Mouse (Mus musculus) forebrain, embryonic 11.5 days (tissue): ENCODE measurements around the gene Gstp3. TPM values are rescaled to one million over a fixed set of nuclear protein-coding genes. Genes with fewer than 3 reads are reported as not detected.

ENCODE experiments used
- ATAC-seq: fragments of 200-750 bp; cut with Nextera tagmentation; replicated peaks from 2 replicates; pipeline ENCODE4 v1.8.0; 2017; ENCODE audit warnings: moderate TSS enrichment; ENCODE audit not compliant: low FRiP score
- DNase-seq: peaks from one replicate; pipeline ENCODE4 v3.0.0-alpha.2; 2017; ENCODE audit warnings: low spot score
- H3K27ac ChIP-seq: fragments of 300-500 bp; sonication (generic); 2 replicates; pipeline ENCODE4 v1.5.1; 2014; ENCODE audit warnings: low read depth, low read length
- H3K27me3 ChIP-seq: fragments of 300-500 bp; sonication (generic); 2 replicates; pipeline ENCODE4 v1.6.1; 2014; ENCODE audit warnings: mild to moderate bottlenecking, low read length, mixed read lengths; ENCODE audit not compliant: control insufficient read depth, insufficient read depth
- H3K36me3 ChIP-seq: fragments of 300-500 bp; sonication (generic); 2 replicates; pipeline ENCODE4 v1.6.1; 2014; ENCODE audit warnings: mild to moderate bottlenecking, low read length, moderate library complexity, mixed read lengths; ENCODE audit not compliant: control insufficient read depth, insufficient read depth
- H3K4me1 ChIP-seq: fragments of 300-500 bp; sonication (generic); replicated peaks from 2 replicates; pipeline ENCODE4 v1.6.1; 2014; ENCODE audit warnings: low read length, mixed read lengths; ENCODE audit not compliant: control insufficient read depth, insufficient read depth
- H3K4me2 ChIP-seq: fragments of 300-500 bp; sonication (generic); 2 replicates; pipeline ENCODE4 v1.6.1; 2014; ENCODE audit warnings: low read depth, mild to moderate bottlenecking, low read length, moderate library complexity, mixed read lengths; ENCODE audit not compliant: severe bottlenecking
- H3K4me3 ChIP-seq: fragments of 300-500 bp; sonication (generic); 2 replicates; pipeline ENCODE4 v1.5.1; 2014; ENCODE audit warnings: low read depth, low read length
- H3K9ac ChIP-seq: fragments of 300-500 bp; sonication (generic); 2 replicates; pipeline ENCODE4 v1.6.1; 2014; ENCODE audit warnings: low read length
- H3K9me3 ChIP-seq: fragments of 300-500 bp; sonication (generic); 2 replicates; pipeline ENCODE4 v1.6.1; 2016; ENCODE audit warnings: low read length, mixed read lengths; ENCODE audit not compliant: control insufficient read depth
- WGBS: fragments of 180-500 bp; shearing (Covaris S2); extraction: QIAGEN DNeasy Blood & Tissue Kit; methylation state at CpG from one replicate; pipeline ENCODE4 v1.1.7; 2014; 5-methylcytosine and 5-hydroxymethylcytosine counted together
- polyA plus RNA-seq: library from polyadenylated mRNA; unstranded; fragments of >200 nt; fragmentation: Nextera tagmentation; extraction: Ambion mirVana; gene quantifications from 2 replicates; pipeline ENCODE4 v1.2.1, GENCODE M21; 2014

The Gstp3 gene
- polyA plus RNA-seq, 1 experiment from 2014 or later: not detected

DNA sequence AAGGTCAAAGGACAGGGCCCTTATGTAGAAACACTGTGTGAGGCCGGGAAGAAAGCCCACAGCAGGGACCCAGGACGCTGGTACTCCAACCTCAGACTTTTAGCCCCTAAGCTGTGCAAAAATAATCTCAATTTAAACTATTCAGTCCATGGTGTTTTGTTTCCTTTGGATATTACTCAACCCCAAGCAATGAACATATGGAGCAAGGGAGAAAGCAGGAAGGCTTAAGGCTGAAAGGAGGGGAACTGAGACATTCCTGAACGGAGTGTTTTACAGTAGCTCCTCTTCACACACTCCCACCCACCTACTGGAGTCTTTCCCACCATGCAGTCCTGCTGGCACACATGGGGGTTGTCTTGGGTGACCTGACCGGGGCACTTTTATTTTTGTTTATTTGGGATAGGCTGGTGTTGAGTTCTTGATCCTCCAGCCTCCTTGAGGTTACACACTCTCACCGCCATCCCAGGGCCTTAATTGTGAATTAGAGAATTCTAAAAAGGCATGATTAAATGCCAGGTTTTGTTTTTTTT is 35.5 kb upstream of the Gstp3 start:
- H3K36me3 ChIP-seq: no peaks in the 10 kb centered on the region
- DNase-seq: no peak
- 84% methylated on average over 5 of the region's 5 CpGs for WGBS
- no peak for ATAC-seq
- H3K4me1 ChIP-seq: peaks cover 8% of the 10 kb centered on the region; the same call in 1 of the 2 replicates
- no peak overlapping the region for H3K4me3 ChIP-seq
- H3K4me2 ChIP-seq: no peak overlapping the region
- H3K9ac ChIP-seq: no peak overlapping the region
- H3K9me3 ChIP-seq: no peaks in the 10 kb centered on the region
- no peak overlapping the region for H3K27ac ChIP-seq
- no peaks in the 10 kb centered on the region for H3K27me3 ChIP-seq

DNA sequence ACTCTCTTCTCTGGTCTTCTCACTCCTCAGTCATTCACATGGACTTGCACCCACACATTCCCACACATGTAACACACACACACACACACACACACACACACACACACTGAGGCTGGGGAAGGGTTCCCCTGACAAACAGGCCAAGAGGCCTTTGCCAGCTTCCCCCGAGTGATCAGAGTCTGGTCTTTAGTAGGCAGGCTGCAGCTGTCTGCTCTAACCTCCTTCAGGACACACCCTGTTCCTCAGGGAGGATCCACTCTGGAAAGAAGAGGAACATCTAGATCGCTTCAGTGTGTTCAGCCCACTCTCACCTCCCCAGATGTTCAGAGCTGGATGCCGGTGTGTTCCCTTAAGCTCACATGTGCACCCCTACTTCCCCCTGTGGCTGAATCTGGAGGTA is 35.0 kb upstream of the Gstp3 start:
- H3K9ac ChIP-seq: no peak overlapping the region
- no peak overlapping the region for H3K4me2 ChIP-seq
- 88% methylated on average over 3 of the region's 3 CpGs for WGBS
- H3K36me3 ChIP-seq: no peaks in the 10 kb centered on the region
- no peak overlapping the region for H3K27ac ChIP-seq
- ATAC-seq (no peak), DNase-seq (no peak)
- H3K4me3 ChIP-seq: no peak overlapping the region
- H3K4me1 ChIP-seq: peaks cover 7% of the 10 kb centered on the region; the same call in 1 of the 2 replicates
- H3K9me3 ChIP-seq: no peaks in the 10 kb centered on the region
- no peaks in the 10 kb centered on the region for H3K27me3 ChIP-seq

DNA sequence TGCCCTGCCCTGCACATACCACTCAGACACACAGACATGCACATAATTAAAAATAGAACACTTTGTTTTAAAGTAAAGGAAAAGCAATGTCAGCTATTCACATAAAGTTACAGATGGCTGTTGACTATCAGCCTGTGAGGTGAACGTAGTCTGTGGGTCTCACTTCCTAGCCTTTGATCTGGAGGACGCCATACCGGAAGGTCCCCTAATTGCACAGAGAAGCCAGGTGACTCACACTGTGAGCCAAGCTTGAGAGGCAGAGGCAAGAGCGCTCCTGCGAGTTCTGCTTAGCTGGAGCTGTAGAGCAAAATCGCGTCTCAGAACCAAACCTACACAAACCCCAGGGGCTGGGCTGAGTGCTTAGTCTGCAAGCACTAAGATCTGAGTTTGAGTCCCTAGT is 34.4 kb upstream of the Gstp3 start:
- Histone ChIP-seq H3K27me3 (no peaks in the 10 kb centered on the region), H3K4me1 (peaks cover 5% of the 10 kb centered on the region; the same call in 1 of the 2 replicates), H3K4me3 (no peak overlapping the region), H3K36me3 (no peaks in the 10 kb centered on the region), H3K27ac (no peak overlapping the region), H3K9ac (no peak overlapping the region), H3K4me2 (no peak overlapping the region), H3K9me3 (no peaks in the 10 kb centered on the region)
- ATAC-seq (no peak), DNase-seq (no peak)
- WGBS: 81% methylated on average over 7 of the region's 7 CpGs

DNA sequence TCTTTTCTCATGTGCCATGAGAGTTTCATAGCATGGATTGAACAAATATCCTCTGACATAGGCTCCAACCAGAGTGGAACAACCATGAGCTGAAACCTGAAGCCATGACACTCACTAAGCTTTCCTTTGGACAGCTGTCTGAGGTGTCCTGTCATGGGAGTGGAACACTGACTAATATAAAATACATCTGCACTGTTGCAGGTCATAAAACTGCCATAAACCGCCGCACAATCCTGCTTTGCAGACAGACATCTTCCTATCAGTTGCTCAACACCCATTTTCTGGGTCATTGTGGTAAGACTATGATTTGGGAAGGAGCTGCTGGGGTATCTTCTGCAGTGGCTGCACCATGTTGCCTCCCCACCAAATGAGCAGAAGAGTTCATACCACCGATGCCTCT is 33.4 kb upstream of the Gstp3 start:
- H3K9me3 ChIP-seq: no peaks in the 10 kb centered on the region
- ATAC-seq: no peak
- WGBS: 88% methylated on average over 3 of the region's 3 CpGs

GRCm38 (mm10) chr19:4091383-4091782 is 32.0 kb upstream of the Gstp3 start:
- Histone ChIP-seq H3K27ac (no peak overlapping the region), H3K4me3 (no peak overlapping the region), H3K9ac (no peak overlapping the region), H3K27me3 (no peaks in the 10 kb centered on the region), H3K36me3 (no peaks in the 10 kb centered on the region), H3K4me1 (no peaks in the 10 kb centered on the region; the same call in 1 of the 2 replicates), H3K9me3 (no peaks in the 10 kb centered on the region), H3K4me2 (no peak overlapping the region)
- DNase-seq (no peak), ATAC-seq (no peak)
- WGBS: 68% methylated on average over 2 of the region's 2 CpGs

More for the DNA sequence above, 33.4 kb upstream of the Gstp3 start:
- Histone ChIP-seq H3K36me3 (no peaks in the 10 kb centered on the region), H3K27ac (no peak overlapping the region), H3K4me2 (no peak overlapping the region), H3K9ac (no peak overlapping the region), H3K4me1 (peaks cover 2% of the 10 kb centered on the region; the same call in 1 of the 2 replicates), H3K4me3 (no peak overlapping the region), H3K27me3 (no peaks in the 10 kb centered on the region)
- no peak for DNase-seq

DNA sequence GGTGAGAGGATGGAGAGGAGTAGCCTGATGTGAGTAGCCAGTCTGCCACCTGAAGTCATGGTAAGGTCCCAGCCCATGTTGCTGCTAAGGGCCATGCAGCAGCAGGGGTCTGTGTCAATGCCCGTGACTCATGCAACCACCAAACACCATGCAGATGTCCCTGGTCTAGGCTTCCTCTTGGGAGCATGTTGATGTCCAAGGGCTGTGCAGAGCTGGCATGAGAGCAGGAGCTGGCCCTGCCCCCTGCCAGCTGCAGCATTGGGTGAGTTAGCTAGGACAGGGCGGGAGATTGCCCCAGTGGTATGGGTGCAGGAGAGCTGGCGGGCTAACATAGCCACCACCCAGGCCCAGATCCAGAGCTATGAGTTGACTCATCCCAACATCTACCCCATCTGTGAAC is 31.1 kb upstream of the Gstp3 start:
- H3K9me3 ChIP-seq: no peaks in the 10 kb centered on the region
- H3K9ac ChIP-seq: no peak overlapping the region
- H3K27ac ChIP-seq: no peak overlapping the region
- no peak for DNase-seq
- no peak for ATAC-seq
- H3K27me3 ChIP-seq: no peaks in the 10 kb centered on the region
- WGBS: 90% methylated on average over 3 of the region's 3 CpGs
- H3K36me3 ChIP-seq: no peaks in the 10 kb centered on the region
- H3K4me2 ChIP-seq: no peak overlapping the region
- H3K4me1 ChIP-seq: no peaks in the 10 kb centered on the region
- no peak overlapping the region for H3K4me3 ChIP-seq

- no peaks in the 10 kb centered on the region for H3K27me3 ChIP-seq
- H3K27ac ChIP-seq: no peak overlapping the region
- H3K9me3 ChIP-seq: no peaks in the 10 kb centered on the region
- ATAC-seq: no peak
- H3K4me1 ChIP-seq: no peaks in the 10 kb centered on the region
- no peaks in the 10 kb centered on the region for H3K36me3 ChIP-seq
- 65% methylated on average over 6 of the region's 6 CpGs for WGBS
- no peak overlapping the region for H3K9ac ChIP-seq
- no peak overlapping the region for H3K4me2 ChIP-seq
- no peak overlapping the region for H3K4me3 ChIP-seq
- DNase-seq: no peak
These were observed 29.8 kb upstream of the Gstp3 start for GRCm38 (mm10) chr19:4089128-4089527.

GRCm38 (mm10) chr19:4088146-4088545 is 28.8 kb upstream of the Gstp3 start:
- H3K36me3 ChIP-seq: no peaks in the 10 kb centered on the region
- H3K9ac ChIP-seq: no peak overlapping the region
- no peaks in the 10 kb centered on the region for H3K9me3 ChIP-seq
- ATAC-seq (no peak), DNase-seq (peak; percentile 46)
- H3K27me3 ChIP-seq: no peaks in the 10 kb centered on the region
- H3K4me2 ChIP-seq: no peak overlapping the region
- no peak overlapping the region for H3K27ac ChIP-seq
- H3K4me3 ChIP-seq: no peak overlapping the region
- WGBS: 55% methylated on average over 5 of the region's 5 CpGs
- no peaks in the 10 kb centered on the region for H3K4me1 ChIP-seq

- Histone ChIP-seq H3K27me3 (no peaks in the 10 kb centered on the region), H3K9ac (no peak overlapping the region), H3K4me1 (no peaks in the 10 kb centered on the region), H3K36me3 (no peaks in the 10 kb centered on the region), H3K27ac (no peak overlapping the region), H3K9me3 (no peaks in the 10 kb centered on the region), H3K4me3 (no peak overlapping the region), H3K4me2 (no peak overlapping the region)
- ATAC-seq (no peak), DNase-seq (peak; percentile 41)
- WGBS: 87% methylated on average over 5 of the region's 5 CpGs
These were observed 27.7 kb upstream of the Gstp3 start for GRCm38 (mm10) chr19:4087090-4087489.
